10 mouse cellular contexts compared by ENCODE assay signal in the genomic region with DNA sequence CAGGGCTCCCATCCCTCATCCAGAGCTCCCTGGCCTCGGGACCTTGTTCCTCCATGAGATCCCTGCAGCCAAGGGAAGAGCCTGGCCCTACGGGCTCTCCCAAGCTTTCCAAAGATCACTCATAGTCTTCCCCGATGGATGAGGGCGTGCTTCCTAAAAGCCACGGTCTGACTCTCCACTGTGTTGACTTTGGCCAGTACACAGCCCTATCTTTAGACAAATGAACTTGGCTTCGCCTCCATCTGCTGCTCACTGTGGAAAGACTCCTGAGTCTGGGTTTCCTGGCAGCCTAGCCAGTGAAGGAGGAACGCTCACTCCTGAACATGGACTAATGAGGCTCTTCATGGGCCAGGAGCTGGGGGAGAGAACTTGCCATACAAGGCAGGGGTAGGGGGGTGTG.
A peak's percentile ranks its signal among the peaks of the same experiment; 100 is the strongest.
DNase-seq lines count a peak whose midpoint lies in the region; ATAC-seq and TF ChIP-seq lines count a peak whose summit lies in the region.
"Had no signal": no experiment of that assay in that cellular context is flagged by ENCODE, and none has a peak within 500 bp of the region (broad histone marks: within the 10 kb centered on the region; RNA-seq: fewer than 3 reads in every experiment).

No protein-coding gene starts in this region.

- no peak overlapping the region for H3K4me3 ChIP-seq in heart, adult 2 months
- no peak overlapping the region for H3K4me3 ChIP-seq in neural tube, embryonic 15.5 days (replicated peaks)
- H3K4me3 ChIP-seq: midbrain, embryonic 13.5 days had no signal

- ATAC-seq in neural tube, embryonic 15.5 days (ENCODE audit: low FRiP score) = no peak
- ATAC-seq: forebrain, embryonic 16.5 days; midbrain, embryonic 13.5 days had no signal

- H3K27me3 ChIP-seq in heart, adult 2 months (ENCODE audit: control insufficient read depth, insufficient read depth, low read length) = no peaks in the 10 kb centered on the region
- H3K27me3 ChIP-seq in neural tube, embryonic 15.5 days (replicated peaks) = no peaks in the 10 kb centered on the region
- H3K27me3 ChIP-seq: midbrain, embryonic 13.5 days had no signal

- H3K27ac ChIP-seq in heart, adult 2 months = no peak overlapping the region
- no peak overlapping the region for H3K27ac ChIP-seq in neural tube, embryonic 15.5 days (replicated peaks)
- H3K27ac ChIP-seq: midbrain, embryonic 13.5 days had no signal

- intact Hi-C loops in heart, adult 2 months (cut with DNase I) = loop anchor here (2.0 to 5.0 kb wide), 2 partner anchors 47 to 64 kb away; partner anchors contain the start of gene Col27a1

- 15% methylated on average over 7 of the region's 7 CpGs for WGBS in heart, adult 2 months
- 86% methylated on average over 7 of the region's 7 CpGs for WGBS in neural tube, embryonic 15.5 days

- peak; percentile 50 for DNase-seq in testis, postnatal 14 days (ENCODE audit: low spot score)
- no peak for DNase-seq in testis, postnatal 10 days (ENCODE audit: low spot score)
- peak; percentile 55 to 82 for DNase-seq in heart, adult 2 months
- DNase-seq in kidney, postnatal 10 days = peak; percentile 50
- no peak for DNase-seq in frontal cortex, adult 2 months (ENCODE audit: extremely low spot score in 1 of 2, low spot score in 1 of 2)
- DNase-seq in right cerebral cortex, postnatal 25 days = no peak
- DNase-seq: right cerebral cortex, postnatal 4 days had no signal

- 0 out of 2 replicates have a peak, but pooled peaks have one; percentile 19 for TF ChIP-seq EP300 in heart, adult 2 months (IDR thresholded peaks at IDR 0.05; ENCODE audit: insufficient read depth, low read depth, low read length)

- TF ChIP-seq CTCF in heart, adult 2 months (IDR thresholded peaks at IDR 0.05) = 0 out of 2 replicates have a peak, but pooled peaks have one; percentile 9

- no peak overlapping the region for H3K4me2 ChIP-seq in neural tube, embryonic 15.5 days
- H3K4me2 ChIP-seq: midbrain, embryonic 13.5 days had no signal

- H3K9me3 ChIP-seq in neural tube, embryonic 15.5 days (replicated peaks) = no peaks in the 10 kb centered on the region
- H3K9me3 ChIP-seq: midbrain, embryonic 13.5 days had no signal

- TF ChIP-seq POLR2A in heart, adult 2 months (IDR thresholded peaks at IDR 0.05; ENCODE audit: insufficient read depth, low read depth, low read length) = no peak

- no peaks in the 10 kb centered on the region for H3K36me3 ChIP-seq in heart, adult 2 months (ENCODE audit: control insufficient read depth, insufficient read depth, low read length)
- no peaks in the 10 kb centered on the region for H3K36me3 ChIP-seq in neural tube, embryonic 15.5 days
- H3K36me3 ChIP-seq: midbrain, embryonic 13.5 days had no signal

- H3K79me2 ChIP-seq in heart, adult 2 months (replicated peaks; ENCODE audit: control insufficient read depth, insufficient read depth, low read length) = no peaks in the 10 kb centered on the region

- H3K9ac ChIP-seq in heart, adult 2 months (ENCODE audit: low read depth, low read length) = no peak overlapping the region
- H3K9ac ChIP-seq in neural tube, embryonic 15.5 days (replicated peaks) = no peak overlapping the region
- H3K9ac ChIP-seq: midbrain, embryonic 13.5 days had no signal

- H3K4me1 ChIP-seq in heart, adult 2 months (ENCODE audit: control insufficient read depth, insufficient read depth, low read length) = peaks cover 7% of the 10 kb centered on the region
- H3K4me1 ChIP-seq in neural tube, embryonic 15.5 days = peaks cover 9% of the 10 kb centered on the region; the same call in 1 of the 2 replicates

Comparison
In these comparisons a context has a peak if more than half of its experiments do, and no peak if none do; other contexts are left out.
1. DNase-seq: peak in testis, postnatal 14 days (single experiment), heart, adult 2 months (2 of 2) and kidney, postnatal 10 days (single experiment); none in testis, postnatal 10 days (single experiment), frontal cortex, adult 2 months (0 of 2) and right cerebral cortex, postnatal 25 days (single experiment).